Mouse (Mus musculus) heart, adult 10 weeks (tissue): ENCODE results near the gene Il13. TPM values are rescaled to one million over a fixed set of nuclear protein-coding genes. Genes with fewer than 3 reads are reported as not detected.

Experiments
- polyA plus RNA-seq: library from polyadenylated mRNA; stranded (reverse); fragments of 350-450 nt; fragmentation: Illumina TruSeq; extraction: RNeasy Lipid Tissue Mini Kit (QIAGEN cat#74804); gene quantifications from one replicate; pipeline ENCODE4 v1.2.3, GENCODE M21; 2014; ENCODE audit warnings: low read depth, low replicate concordance

The Il13 gene
- not detected for polyA plus RNA-seq

GRCm38 (mm10) chr11:53634556-53634955 is at the start of gene Il13:
TSS of gene Il13 (minus strand) at chr11:53634702.

GRCm38 (mm10) chr11:53618619-53619198 is 15.8 kb downstream of the Il13 start, which contains the start of gene Il4:
TSS of gene Il4 (minus strand) at chr11:53618669.

Other genes with a start within 250 kb of the Il13 start
- not detected for gene Leap2, start 211.5 kb downstream of the Il13 start, polyA plus RNA-seq
- 1,517 TPM for gene Uqcrq, start 203.9 kb downstream of the Il13 start, polyA plus RNA-seq
- gene Gdf9, start 203.7 kb downstream of the Il13 start, polyA plus RNA-seq: 0.50 TPM
- not detected for gene Gm10447, start 177.6 kb downstream of the Il13 start, polyA plus RNA-seq
- gene Shroom1, start 177.5 kb downstream of the Il13 start, polyA plus RNA-seq: 0.55 TPM
- gene Gm9837, start 164.2 kb downstream of the Il13 start, polyA plus RNA-seq: not detected
- gene Gm9945, start 154.5 kb downstream of the Il13 start, polyA plus RNA-seq: not detected
- gene Sowaha, start 154.4 kb downstream of the Il13 start, polyA plus RNA-seq: not detected
- gene Sept8, start 115.4 kb downstream of the Il13 start, polyA plus RNA-seq: 35.5 TPM
- 10.6 TPM for gene Kif3a, start 67.3 kb downstream of the Il13 start, polyA plus RNA-seq
- gene Il4, start 16.0 kb downstream of the Il13 start, polyA plus RNA-seq: not detected
- 5.3 TPM for gene Rad50, start 72.6 kb upstream of the Il13 start, polyA plus RNA-seq
- gene Il5, start 86.1 kb upstream of the Il13 start, polyA plus RNA-seq: not detected
- 20.8 TPM for gene Irf1, start 135.3 kb upstream of the Il13 start, polyA plus RNA-seq
- gene Gm17334, start 138.5 kb upstream of the Il13 start, polyA plus RNA-seq: 1.1 TPM
- 1.5 TPM for gene Gm12216, start 224.6 kb upstream of the Il13 start, polyA plus RNA-seq